Mouse (Mus musculus) kidney, adult 11 months (tissue): ENCODE results near the gene Gmppa.

Experiments used
- DNase-seq: peaks from one replicate; pipeline ENCODE4 v3.0.0; 2022

Gene Gmppa

GRCm38 (mm10) chr1:75490785-75491551 is 55.2 kb downstream of the Gmppa start:
- DNase-seq, result no peak

- DNase-seq, result no peak
Observed at GRCm38 (mm10) chr1:75492579-75493170, 56.9 kb downstream of the Gmppa start.
